Mouse (Mus musculus) C2C12 (cell line): ENCODE results near the gene Gm29609.

ENCODE experiments used
- CTCF ChIP-seq: IDR thresholded peaks from one replicate; pipeline ENCODE4 v1.5.1; 2011; ENCODE audit not compliant: control insufficient read depth, insufficient read depth, insufficient read length
- USF1 ChIP-seq: IDR thresholded peaks from one replicate; pipeline ENCODE4 v1.6.1; 2011; ENCODE audit warnings: low read depth, mild to moderate bottlenecking, control low read depth, moderate library complexity

DNA sequence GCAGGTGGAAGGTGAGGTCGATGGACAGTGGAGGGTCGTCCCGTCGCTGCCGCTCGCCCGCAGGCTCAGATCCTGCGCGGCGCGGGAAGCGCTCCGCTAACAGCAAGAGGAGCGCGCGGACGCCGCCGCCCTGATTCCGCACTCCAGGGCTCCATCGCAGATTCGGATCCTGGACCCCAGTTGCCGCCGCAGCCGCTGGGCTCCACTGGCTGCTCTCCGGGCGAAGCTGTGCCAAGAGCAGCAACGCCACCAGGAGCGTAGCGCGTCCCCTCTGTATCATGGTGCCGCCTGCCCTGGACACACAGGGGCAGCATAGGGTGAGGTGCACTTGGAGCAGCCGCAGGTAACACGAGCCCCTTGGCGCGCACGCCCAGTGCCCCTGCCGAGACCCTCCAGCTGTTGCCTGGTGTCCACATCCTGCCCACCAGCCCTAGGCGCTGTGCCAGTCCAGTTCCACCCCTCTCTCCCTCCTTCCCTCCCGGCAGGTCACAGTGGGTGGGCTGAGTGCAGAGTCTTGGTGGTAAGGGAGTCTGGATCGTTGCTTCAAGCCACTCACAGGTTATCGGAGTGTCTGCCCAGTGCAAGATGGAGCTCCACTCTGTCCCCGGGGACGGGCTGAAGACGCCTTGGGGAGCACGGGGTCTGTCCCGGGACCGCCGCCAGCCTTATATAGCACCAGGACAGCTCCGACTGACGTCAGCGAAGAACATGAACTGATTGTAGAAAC lies 41.3 kb downstream of the Gm29609 start, which contains the start of gene Ucn:
- TF ChIP-seq CTCF, result no peak
- no peak for TF ChIP-seq USF1
